Mouse (Mus musculus): ENCODE measurements around the gene Batf3.

The Batf3 gene

GRCm38 (mm10) chr1:191086960-191087359, 10.7 kb upstream of the Batf3 start:
- DNase-seq (ENCODE audit: low read depth): no peak

DNA sequence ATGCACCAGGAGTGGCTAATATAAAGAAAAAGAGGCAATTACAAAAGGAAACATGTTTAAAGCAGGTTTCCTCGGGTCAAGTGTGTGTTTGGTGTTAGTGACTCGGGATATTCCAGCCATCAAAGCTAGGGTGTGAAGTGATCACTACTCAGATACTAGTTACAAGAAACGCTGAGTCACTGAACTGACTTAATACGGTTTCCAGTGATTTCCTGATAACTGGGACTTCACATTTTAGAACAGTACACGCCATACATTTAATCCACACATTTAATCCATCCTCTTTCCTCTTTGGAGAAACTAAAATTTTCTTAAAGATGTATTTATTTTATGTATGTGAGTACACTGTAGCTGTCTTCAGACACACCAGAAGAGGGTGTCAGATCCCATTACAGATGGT, 9.7 kb upstream of the Batf3 start:
- no peak for DNase-seq (ENCODE audit: low read depth)

DNA sequence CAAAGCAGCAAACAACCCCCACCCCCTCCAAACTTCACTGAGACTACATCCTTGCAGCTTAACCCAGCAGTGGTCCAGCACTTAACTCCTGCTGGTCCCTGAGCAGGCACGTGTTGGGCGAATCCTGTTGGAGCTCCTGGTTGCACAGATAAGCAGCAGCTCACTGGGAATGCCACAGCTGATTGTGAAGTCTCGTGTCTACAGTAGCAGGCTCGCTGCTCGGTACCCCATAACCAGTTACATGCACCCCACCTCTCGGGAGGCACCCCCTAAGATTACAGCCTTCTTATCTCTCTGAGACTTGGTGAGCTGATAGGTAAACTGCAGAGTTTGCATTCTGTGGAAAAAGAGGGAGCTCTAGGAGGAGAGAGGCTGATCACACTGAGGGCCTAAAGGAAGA, 8.3 kb upstream of the Batf3 start:
- no peak for DNase-seq (ENCODE audit: low read depth)

- no peak for DNase-seq (ENCODE audit: low read depth)
These were observed 5.6 kb upstream of the Batf3 start for GRCm38 (mm10) chr1:191092050-191092449.

DNA sequence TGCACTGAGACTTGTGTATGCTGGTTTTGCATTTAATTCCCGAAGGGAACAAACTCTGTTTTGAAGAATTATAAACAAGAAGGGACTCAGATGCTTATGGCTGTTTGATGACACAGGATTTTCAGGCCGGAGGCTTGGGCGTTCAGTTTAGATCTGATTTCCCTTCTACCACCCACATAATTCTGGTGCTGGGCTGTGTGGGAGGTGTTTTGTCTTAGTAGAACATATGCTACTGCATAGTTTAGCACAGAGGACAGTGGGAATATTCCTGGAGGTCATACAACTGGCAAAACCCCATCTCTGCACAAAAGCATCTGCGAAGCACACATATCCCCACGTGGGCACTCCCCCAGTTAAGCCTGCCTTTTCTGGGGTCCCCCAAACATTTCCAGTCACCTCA, 4.1 kb upstream of the Batf3 start:
- no peak for DNase-seq (ENCODE audit: low read depth)

DNA sequence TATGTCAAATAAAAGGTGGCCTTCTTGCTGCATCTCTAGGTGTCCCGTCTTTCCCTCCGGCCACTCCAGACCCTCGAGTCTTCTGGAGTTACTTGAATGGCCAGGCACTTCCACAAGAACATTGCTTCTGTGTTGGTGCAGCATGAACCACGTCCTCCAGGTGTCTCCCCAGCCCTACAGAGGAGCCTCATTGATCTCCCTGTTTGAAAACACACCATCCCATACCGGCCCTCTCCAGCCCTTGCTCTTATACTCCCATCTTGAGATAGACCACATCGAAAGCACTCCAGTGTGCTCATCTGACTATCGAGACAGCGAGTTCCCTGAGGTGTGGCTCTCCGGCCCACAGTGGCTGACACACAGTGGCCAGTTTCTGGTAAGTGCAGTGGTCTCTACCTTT, 2.6 kb upstream of the Batf3 start:
- no peak for DNase-seq (ENCODE audit: low read depth)

- peak; percentile 11 for DNase-seq (ENCODE audit: low read depth)
These were observed 571 bp upstream of the Batf3 start for GRCm38 (mm10) chr1:191096871-191097681.

DNA sequence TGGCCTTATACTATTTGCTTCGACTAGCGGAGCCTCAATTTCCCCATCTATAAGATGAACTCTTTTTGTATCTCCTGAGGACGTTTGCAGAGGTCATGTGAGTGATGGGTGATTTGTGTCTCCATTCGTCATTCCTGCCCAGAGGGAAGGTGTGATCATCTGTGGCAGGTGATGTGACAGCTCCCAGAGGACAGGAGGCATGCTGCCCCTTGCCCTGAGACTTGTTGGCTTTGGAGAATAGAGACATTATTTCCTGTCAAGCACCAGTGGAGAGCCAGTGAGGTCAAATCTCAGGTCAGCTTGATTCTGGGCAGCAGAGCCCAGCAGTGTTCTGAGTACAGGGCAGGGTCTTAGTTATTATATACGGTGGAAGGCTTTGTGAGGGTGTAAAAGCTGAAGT, 1.5 kb downstream of the Batf3 start:
- DNase-seq (ENCODE audit: low read depth): no peak

DNA sequence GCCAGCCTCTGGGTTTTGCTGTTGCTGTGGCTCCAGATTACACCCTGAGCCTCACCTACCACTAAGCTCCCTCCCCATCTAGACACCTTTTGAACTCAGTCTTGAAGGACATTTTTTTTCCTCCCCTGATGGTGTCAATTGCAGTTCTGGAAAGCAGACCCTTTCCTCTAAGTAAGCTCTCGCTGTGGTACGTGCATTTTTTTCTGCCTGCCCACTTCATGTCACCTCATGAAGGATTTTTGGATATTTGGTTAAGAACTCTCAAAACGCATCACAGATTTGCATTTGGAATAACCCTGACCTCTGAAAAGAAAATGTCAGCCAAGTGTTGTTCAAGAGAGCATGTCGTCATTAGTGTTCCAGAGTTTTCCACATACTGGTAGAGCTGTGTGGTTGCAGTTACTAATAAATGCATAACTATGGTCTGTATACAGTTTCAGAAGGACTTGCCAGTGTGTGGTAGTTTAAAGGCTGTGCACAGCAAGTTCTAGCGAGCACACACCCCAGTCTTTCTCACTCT, 2.2 kb downstream of the Batf3 start:
- DNase-seq (ENCODE audit: low read depth): no peak

DNA sequence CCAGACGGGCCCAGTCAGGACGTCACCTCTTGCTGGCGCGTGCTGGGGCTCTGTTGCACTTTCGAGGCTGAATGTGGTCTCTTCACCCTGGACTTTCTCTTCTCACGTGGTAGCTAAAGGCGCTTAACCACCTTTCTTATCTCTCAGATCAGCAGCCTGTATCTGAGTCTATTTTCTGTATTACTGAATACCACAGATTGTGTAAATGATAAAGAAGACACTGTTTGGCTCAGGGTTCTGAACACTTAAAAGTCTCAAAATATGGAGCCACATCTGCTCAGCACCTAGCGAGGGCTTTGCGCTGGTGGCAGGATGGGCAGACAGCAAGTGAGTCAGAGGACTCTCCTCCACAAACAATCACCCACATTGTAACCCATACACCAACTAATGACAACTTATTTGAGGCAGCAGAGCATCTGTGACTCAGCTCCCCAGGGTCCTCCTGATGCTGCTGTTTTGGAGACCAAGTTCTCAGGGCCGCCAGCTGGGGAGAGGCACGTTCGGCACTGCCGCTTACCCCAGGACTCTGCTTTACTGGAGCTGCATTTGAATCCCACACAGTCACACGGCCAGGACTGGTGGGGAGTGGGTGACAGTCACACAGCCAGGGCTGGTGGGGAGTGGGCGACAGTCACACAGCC, 5.2 kb downstream of the Batf3 start:
- DNase-seq (ENCODE audit: low read depth): no peak

- no peak for DNase-seq (ENCODE audit: low read depth)
These were observed 7.6 kb downstream of the Batf3 start for GRCm38 (mm10) chr1:191105246-191105645.

GRCm38 (mm10) chr1:191107306-191107705, 9.7 kb downstream of the Batf3 start:
- DNase-seq (ENCODE audit: low read depth): no peak

- no peak for DNase-seq (ENCODE audit: low read depth)
These were observed 12.3 kb downstream of the Batf3 start for GRCm38 (mm10) chr1:191109907-191110306.

DNA sequence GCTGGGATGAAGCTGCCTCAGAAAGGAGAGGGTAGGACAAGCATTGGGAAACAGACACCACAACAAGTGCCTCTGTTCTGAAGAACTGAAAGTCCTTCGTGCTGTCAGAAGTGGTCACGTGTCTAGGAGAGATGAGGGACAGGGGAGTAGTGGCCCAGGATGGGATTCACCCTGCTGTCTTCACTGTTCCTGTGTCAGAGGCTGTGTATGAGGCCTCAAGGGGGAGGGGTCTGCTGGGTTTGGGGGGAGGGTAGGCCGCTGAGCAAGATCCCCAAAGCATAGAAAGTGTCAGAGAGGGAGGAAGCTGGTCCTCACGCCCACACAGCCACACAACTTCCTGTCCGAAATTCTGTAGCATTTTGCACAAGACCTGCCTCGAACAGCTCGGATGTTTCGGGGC, 13.5 kb downstream of the Batf3 start:
- DNase-seq (ENCODE audit: low read depth): peak; percentile 19

GRCm38 (mm10) chr1:191114868-191115267, 17.2 kb downstream of the Batf3 start:
- no peak for DNase-seq (ENCODE audit: low read depth)

GRCm38 (mm10) chr1:191115514-191116238, 18.0 kb downstream of the Batf3 start:
- DNase-seq (ENCODE audit: low read depth): no peak

GRCm38 (mm10) chr1:191122744-191123143, 25.1 kb downstream of the Batf3 start:
- no peak for DNase-seq (ENCODE audit: low read depth)

- DNase-seq (ENCODE audit: low read depth): no peak
These were observed 26.0 kb downstream of the Batf3 start for GRCm38 (mm10) chr1:191123696-191124095.

DNA sequence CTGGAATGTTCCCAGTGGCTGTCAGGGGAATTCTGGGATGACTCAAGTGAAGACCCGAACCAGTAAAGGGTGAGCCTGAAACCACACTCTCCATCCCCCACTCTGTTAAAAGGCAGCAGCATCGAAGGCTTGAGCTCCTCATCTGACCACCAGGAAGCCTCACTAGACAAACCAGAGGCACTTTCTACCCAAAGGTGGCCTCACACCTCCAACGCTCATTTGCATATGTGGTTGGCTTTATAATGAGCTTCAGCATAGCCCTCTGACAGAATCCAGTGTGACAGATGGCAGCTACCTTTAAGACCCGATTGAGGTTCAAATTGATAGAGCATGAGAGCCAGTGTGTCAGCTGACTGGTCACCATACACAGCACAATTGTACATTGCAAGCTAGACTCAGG, 26.6 kb downstream of the Batf3 start:
- DNase-seq (ENCODE audit: low read depth): no peak

- DNase-seq (ENCODE audit: low read depth): peak; percentile 75
These were observed 28.4 kb downstream of the Batf3 start for GRCm38 (mm10) chr1:191125811-191126638.

- DNase-seq (ENCODE audit: low read depth): no peak
These were observed 34.0 kb downstream of the Batf3 start for GRCm38 (mm10) chr1:191131692-191132091.

GRCm38 (mm10) chr1:191132240-191132639, 34.6 kb downstream of the Batf3 start:
- no peak for DNase-seq (ENCODE audit: low read depth)
